Mouse (Mus musculus): ENCODE measurements around the gene Tmbim6. TPM values are rescaled to one million over a fixed set of nuclear protein-coding genes. Genes with fewer than 3 reads are reported as not detected.
"Not testable (repeated sequence)": the region's sequence is repeated elsewhere in the genome, so short reads cannot be mapped to it uniquely, and the experiment has no call there.

Tmbim6 gene
- total RNA-seq, 2 experiments from 2014 or later = 357 TPM

GRCm38 (mm10) chr15:99384071-99384470 lies 8.6 kb upstream of the Tmbim6 start:
- no peak for DNase-seq

GRCm38 (mm10) chr15:99386110-99386509 lies 6.6 kb upstream of the Tmbim6 start:
- DNase-seq = not testable (repeated sequence)

GRCm38 (mm10) chr15:99386796-99387195 lies 5.9 kb upstream of the Tmbim6 start:
- no peak for DNase-seq

GRCm38 (mm10) chr15:99387976-99388375 lies 4.7 kb upstream of the Tmbim6 start:
- DNase-seq = no peak

- no peak for DNase-seq
These were observed 1.9 kb upstream of the Tmbim6 start for GRCm38 (mm10) chr15:99390472-99391401.

- no peak for DNase-seq
These were observed 707 bp upstream of the Tmbim6 start for GRCm38 (mm10) chr15:99391975-99392374.

GRCm38 (mm10) chr15:99393386-99394252 lies 937 bp downstream of the Tmbim6 start:
- DNase-seq = no peak

GRCm38 (mm10) chr15:99396462-99396861 lies 3.8 kb downstream of the Tmbim6 start:
- no peak for DNase-seq

GRCm38 (mm10) chr15:99396875-99397274 lies 4.2 kb downstream of the Tmbim6 start:
- DNase-seq = no peak

- no peak for DNase-seq
These were observed 4.9 kb downstream of the Tmbim6 start for GRCm38 (mm10) chr15:99397622-99398021.

- DNase-seq = no peak
These were observed 7.0 kb downstream of the Tmbim6 start for GRCm38 (mm10) chr15:99399503-99400245.

- DNase-seq = no peak
These were observed 7.9 kb downstream of the Tmbim6 start for GRCm38 (mm10) chr15:99400602-99401001.

- no peak for DNase-seq
These were observed 10.6 kb downstream of the Tmbim6 start for GRCm38 (mm10) chr15:99403159-99403889.

- no peak for DNase-seq
These were observed 12.5 kb downstream of the Tmbim6 start for GRCm38 (mm10) chr15:99405150-99405549.

GRCm38 (mm10) chr15:99406986-99407570 lies 14.4 kb downstream of the Tmbim6 start:
- DNase-seq = no peak

GRCm38 (mm10) chr15:99408845-99409244 lies 16.2 kb downstream of the Tmbim6 start:
- DNase-seq = no peak

GRCm38 (mm10) chr15:99411747-99412146 lies 19.1 kb downstream of the Tmbim6 start:
- no peak for DNase-seq

- no peak for DNase-seq
These were observed 23.1 kb downstream of the Tmbim6 start for GRCm38 (mm10) chr15:99415793-99416192.

- DNase-seq = peak; percentile 73
These were observed 23.7 kb downstream of the Tmbim6 start for GRCm38 (mm10) chr15:99416348-99416882.

- DNase-seq = no peak
These were observed 24.3 kb downstream of the Tmbim6 start for GRCm38 (mm10) chr15:99416957-99417356.

- DNase-seq = no peak
These were observed 25.1 kb downstream of the Tmbim6 start for GRCm38 (mm10) chr15:99417692-99418271.
